Mouse (Mus musculus) olfactory bulb, adult 2 months (tissue): ENCODE data around the gene Dnmbp. TPM values are rescaled to one million over a fixed set of nuclear protein-coding genes. Genes with fewer than 3 reads are reported as not detected.
A peak's percentile ranks its signal among the peaks of the same experiment; 100 is the strongest.

ENCODE experiments used
- H3K27ac ChIP-seq: fragments of 200-500 bp; 2 replicates; pipeline ENCODE4 v1.5.1; 2012; ENCODE audit warnings: low read depth, low read length; ENCODE audit not compliant: insufficient read depth
- H3K4me1 ChIP-seq: fragments of 200-500 bp; 2 replicates; pipeline ENCODE4 v1.6.1; 2012; ENCODE audit warnings: low read length; ENCODE audit not compliant: control insufficient read depth, insufficient read depth
- H3K4me3 ChIP-seq: fragments of 200-500 bp; 2 replicates; pipeline ENCODE4 v1.5.1; 2012; ENCODE audit warnings: mild to moderate bottlenecking, low read depth, low read length, moderate library complexity; ENCODE audit not compliant: insufficient read depth
- CTCF ChIP-seq: fragments of 200-500 bp; IDR thresholded peaks from 2 replicates; pipeline ENCODE4 v1.5.1; 2012; ENCODE audit warnings: low read depth, mild to moderate bottlenecking, low read length, moderate library complexity; ENCODE audit not compliant: insufficient read depth
- POLR2A ChIP-seq: fragments of 200-500 bp; IDR thresholded peaks from 2 replicates; pipeline ENCODE4 v1.6.1; 2012; ENCODE audit warnings: mild to moderate bottlenecking, low read depth, low read length, moderate library complexity; ENCODE audit not compliant: insufficient read depth
- WGBS: fragments of 180-500 bp; shearing (Covaris S2); methylation state at CpG from one replicate; pipeline ENCODE4 v1.1.7; 2018; 5-methylcytosine and 5-hydroxymethylcytosine counted together
- polyA plus RNA-seq: library from polyadenylated mRNA; stranded (reverse); fragments of >200 nt; gene quantifications from 2 replicates; pipeline ENCODE4 v1.2.4, GENCODE M21; 2012; ENCODE audit warnings: low replicate concordance; ENCODE audit not compliant: missing spikeins, insufficient read depth, insufficient read length

The Dnmbp gene
- polyA plus RNA-seq, 1 experiment, result not detected

DNA sequence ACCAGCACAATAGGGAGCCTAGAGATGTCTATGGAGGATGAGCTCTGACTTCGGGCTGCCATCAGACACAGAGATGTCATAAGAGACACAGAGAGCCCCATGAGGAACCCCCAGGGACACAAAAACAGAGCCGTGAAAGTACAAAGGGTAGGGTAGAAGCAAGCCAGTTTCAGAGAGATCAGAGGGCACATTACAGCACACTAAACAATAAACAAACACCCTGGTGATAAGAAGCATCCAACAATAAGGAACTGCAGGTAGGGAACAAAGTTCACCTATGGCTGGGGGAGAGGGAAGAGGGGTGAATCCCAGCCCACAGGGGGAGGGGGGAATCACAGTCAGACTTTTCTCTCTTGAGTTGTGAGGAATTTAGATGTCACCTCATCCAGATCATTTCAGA lies 52.3 kb downstream of the Dnmbp start:
- no peak for TF ChIP-seq CTCF
- TF ChIP-seq POLR2A, result no peak
- 79% methylated on average over 2 of the region's 2 CpGs for WGBS
- no peak overlapping the region for H3K4me3 ChIP-seq

GRCm38 (mm10) chr19:43887242-43887641 lies 52.7 kb downstream of the Dnmbp start:
- no peak overlapping the region for H3K4me3 ChIP-seq
- WGBS, result 94% methylated on average over 5 of the region's 5 CpGs
- TF ChIP-seq POLR2A (no peak), CTCF (no peak)
- H3K27ac ChIP-seq, result no peak overlapping the region
- peaks cover 3% of the 10 kb centered on the region; the same call in 1 of the 2 replicates for H3K4me1 ChIP-seq

More for the DNA sequence above, 52.3 kb downstream of the Dnmbp start:
- Histone ChIP-seq H3K27ac (no peak overlapping the region), H3K4me1 (peaks cover 3% of the 10 kb centered on the region; the same call in 1 of the 2 replicates)

DNA sequence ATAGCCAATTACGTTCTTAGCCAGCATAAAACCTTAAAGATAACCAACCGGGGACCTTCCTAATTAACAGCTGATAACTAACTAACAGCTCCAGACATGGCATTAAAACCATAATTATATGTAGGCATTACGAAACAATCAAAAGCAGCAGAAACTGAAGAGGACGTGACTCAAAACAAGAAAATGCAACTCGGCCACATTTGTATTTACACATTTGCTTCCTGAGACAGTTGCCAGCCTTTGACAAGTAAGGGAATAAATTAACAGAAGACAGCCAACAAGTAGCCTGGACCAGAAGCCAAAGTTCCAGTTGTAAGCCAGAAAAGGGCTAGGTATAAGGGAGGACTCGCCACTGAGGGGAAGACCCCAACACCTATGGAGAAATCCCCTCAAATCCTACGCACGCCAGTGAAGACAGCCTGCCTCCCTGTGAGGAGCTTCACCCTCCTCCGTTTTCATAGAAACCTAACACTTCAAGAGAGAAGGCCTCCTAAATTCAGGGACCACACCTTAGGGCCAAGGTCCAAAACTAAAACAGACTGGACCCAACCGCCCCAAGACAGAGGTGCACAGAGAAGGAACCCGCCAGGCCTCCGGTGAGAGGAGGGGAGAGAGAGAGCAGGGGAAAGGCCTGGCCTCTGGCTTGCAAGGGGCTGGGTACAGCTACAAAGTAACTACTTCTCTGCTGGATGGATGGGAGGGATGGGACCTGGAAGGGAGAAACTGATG lies 53.5 kb downstream of the Dnmbp start:
- TF ChIP-seq POLR2A (no peak), CTCF (no peak)
- WGBS, result 82% methylated on average over 12 of the region's 12 CpGs
- Histone ChIP-seq H3K4me1 (peaks cover 3% of the 10 kb centered on the region; the same call in 1 of the 2 replicates), H3K27ac (no peak overlapping the region), H3K4me3 (no peak overlapping the region)

GRCm38 (mm10) chr19:43884668-43885498 lies 55.1 kb downstream of the Dnmbp start:
- WGBS, result 80% methylated on average over 13 of the region's 13 CpGs
- H3K4me1 ChIP-seq, result peaks cover 4% of the 10 kb centered on the region; the same call in 1 of the 2 replicates
- H3K27ac ChIP-seq, result no peak overlapping the region
- TF ChIP-seq CTCF (no peak), POLR2A (no peak)
- H3K4me3 ChIP-seq, result no peak overlapping the region

DNA sequence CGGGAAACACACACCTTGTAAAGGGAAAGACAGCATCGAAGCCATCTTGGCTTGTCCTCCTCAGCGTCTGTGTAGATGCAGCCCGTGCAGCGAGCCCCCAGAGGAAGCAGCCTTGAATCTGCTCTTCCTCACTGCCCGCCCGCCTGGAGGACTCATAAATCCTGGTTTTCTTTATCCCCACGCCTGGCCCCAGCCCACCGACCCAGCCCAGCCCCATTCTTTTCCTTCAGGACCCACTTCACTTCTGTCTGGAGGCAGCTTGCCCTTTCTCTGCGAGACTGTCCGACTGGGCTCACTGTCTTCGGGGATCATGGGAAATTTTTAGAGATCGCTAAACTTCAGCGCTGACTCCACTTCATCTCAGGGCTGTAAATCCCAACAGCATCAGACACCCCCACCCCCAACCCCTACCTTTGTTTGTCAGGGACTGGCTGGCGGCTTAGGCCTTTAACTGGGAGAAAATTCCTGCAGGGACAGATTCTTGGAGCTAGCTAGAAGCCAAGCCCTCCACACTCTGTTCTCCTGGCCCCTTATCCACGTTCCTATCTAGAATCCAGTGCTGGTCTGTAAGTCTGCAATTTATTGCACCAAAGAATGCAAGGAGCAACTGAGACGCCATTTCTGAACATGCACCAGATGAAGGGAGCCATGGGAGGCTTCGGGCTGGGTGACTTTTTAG lies 57.0 kb downstream of the Dnmbp start:
- WGBS, result 51% methylated on average over 18 of the region's 18 CpGs
- Histone ChIP-seq H3K27ac (no peak overlapping the region), H3K4me3 (no peak overlapping the region), H3K4me1 (peaks cover 15% of the 10 kb centered on the region; the same call in 1 of the 2 replicates)
- TF ChIP-seq CTCF (no peak), POLR2A (no peak)

- Histone ChIP-seq H3K27ac (no peak overlapping the region), H3K4me3 (no peak overlapping the region), H3K4me1 (peaks cover 16% of the 10 kb centered on the region; the same call in 1 of the 2 replicates)
- WGBS, result 88% methylated on average over 7 of the region's 7 CpGs
- TF ChIP-seq POLR2A (no peak), CTCF (peak; percentile 28; the same call in 1 of the 2 replicates)
Observed at GRCm38 (mm10) chr19:43881615-43882014, 58.4 kb downstream of the Dnmbp start.

- Histone ChIP-seq H3K4me3 (no peak overlapping the region), H3K27ac (no peak overlapping the region), H3K4me1 (peaks cover 18% of the 10 kb centered on the region; the same call in 1 of the 2 replicates)
- no peak for TF ChIP-seq CTCF
- TF ChIP-seq POLR2A, result no peak
- 45% methylated on average over 3 of the region's 3 CpGs for WGBS
Observed at GRCm38 (mm10) chr19:43880420-43880819, 59.6 kb downstream of the Dnmbp start.

GRCm38 (mm10) chr19:43879401-43880212 lies 60.4 kb downstream of the Dnmbp start:
- no peak for TF ChIP-seq CTCF
- no peak for TF ChIP-seq POLR2A
- H3K27ac ChIP-seq, result no peak overlapping the region
- WGBS, result 3% methylated on average over 41 of the region's 41 CpGs
- H3K4me1 ChIP-seq, result peaks cover 18% of the 10 kb centered on the region; the same call in 1 of the 2 replicates
- peak overlapping the region; percentile 56 for H3K4me3 ChIP-seq
